Comparison of ENCODE assay signal across 11 mouse cellular contexts in genomic region chr13:24445166-24445565, GRCm38 (mm10).
"Had no signal": no experiment of that assay in that cellular context is flagged by ENCODE, and none has a peak within 500 bp of the region (broad histone marks: within the 10 kb centered on the region; RNA-seq: fewer than 3 reads in every experiment).

No protein-coding gene starts in this region.

- H3K27me3 ChIP-seq: intestine, embryonic 15.5 days; lung, embryonic 15.5 days; midbrain, embryonic 15.5 days; neural tube, embryonic 12.5 days had no signal

- H3K36me3 ChIP-seq: intestine, embryonic 15.5 days; limb, embryonic 13.5 days; lung, embryonic 15.5 days; midbrain, embryonic 10.5 days; midbrain, embryonic 15.5 days; neural tube, embryonic 12.5 days had no signal

- H3K4me3 ChIP-seq: intestine, embryonic 15.5 days; limb, embryonic 13.5 days; lung, embryonic 15.5 days; midbrain, embryonic 10.5 days; midbrain, embryonic 15.5 days; neural tube, embryonic 12.5 days had no signal

- ATAC-seq: intestine, embryonic 15.5 days; midbrain, embryonic 15.5 days had no signal

- H3K4me1 ChIP-seq: limb, embryonic 13.5 days; midbrain, embryonic 10.5 days; midbrain, embryonic 15.5 days; neural tube, embryonic 12.5 days had no signal

- H3K27ac ChIP-seq: intestine, embryonic 15.5 days; limb, embryonic 13.5 days; midbrain, embryonic 10.5 days; midbrain, embryonic 15.5 days; neural tube, embryonic 12.5 days had no signal

- DNase-seq: kidney, adult 18-20 months; left cerebral cortex, postnatal 4 days; right cerebral cortex, postnatal 4 days; thymus, adult 18-20 months; thymus, postnatal 25 days had no signal
